Comparison of ENCODE assay signal across 8 mouse cellular contexts in genomic region chr5:124531583-124531930, GRCm38 (mm10). TPM values are rescaled to one million over a fixed set of nuclear protein-coding genes. Genes with fewer than 3 reads are reported as not detected.
A peak's percentile ranks its signal among the peaks of the same experiment; 100 is the strongest.
DNase-seq lines count a peak whose midpoint lies in the region; ATAC-seq and TF ChIP-seq lines count a peak whose summit lies in the region.

No protein-coding gene starts in this region.

- no peak for ATAC-seq in hindbrain, postnatal 0 days
- ATAC-seq in midbrain, embryonic 16.5 days: peak; percentile 61; the same call in 1 of the 2 replicates

- H3K9me3 ChIP-seq in embryonic facial prominence, embryonic 10.5 days: no peaks in the 10 kb centered on the region
- no peaks in the 10 kb centered on the region for H3K9me3 ChIP-seq in hindbrain, postnatal 0 days (ENCODE audit: low read length)
- H3K9me3 ChIP-seq in midbrain, embryonic 16.5 days (replicated peaks; ENCODE audit: control insufficient read depth, low read length, poor library complexity, severe bottlenecking): no peaks in the 10 kb centered on the region

- DNase-seq in layer of hippocampus, adult 2 months (ENCODE audit: low spot score in 2 of 2): no peak
- DNase-seq in layer of hippocampus, adult 18-20 months (ENCODE audit: low spot score in 2 of 2): no peak
- no peak for DNase-seq in embryonic facial prominence, embryonic 10.5 days (ENCODE audit: low spot score)
- no peak for DNase-seq in hindbrain, postnatal 0 days (ENCODE audit: low spot score)
- DNase-seq in left cerebral cortex, postnatal 36 days (ENCODE audit: low spot score in 2 of 2): no peak
- DNase-seq in right cerebral cortex, postnatal 25 days: no peak
- DNase-seq in gastrocnemius, postnatal 14 days: no peak

- 0 out of 2 replicates have a peak, but pooled peaks have one; percentile 5 for TF ChIP-seq CTCF in layer of hippocampus, adult 2 months (conservative IDR thresholded peaks at IDR 0.05)
- no peak for TF ChIP-seq CTCF in hindbrain, postnatal 0 days (IDR thresholded peaks at IDR 0.05; ENCODE audit: low read depth)

- H3K4me2 ChIP-seq in hindbrain, postnatal 0 days (ENCODE audit: low read depth, low read length): peak overlapping the region; percentile 70
- peak overlapping the region; percentile 87 for H3K4me2 ChIP-seq in midbrain, embryonic 16.5 days (ENCODE audit: low read length)

- WGBS in embryonic facial prominence, embryonic 10.5 days: 13% methylated on average over 14 of the region's 14 CpGs
- 10% methylated on average over 14 of the region's 14 CpGs for WGBS in hindbrain, postnatal 0 days
- 9% methylated on average over 14 of the region's 14 CpGs for WGBS in midbrain, embryonic 16.5 days

- H3K4me1 ChIP-seq in embryonic facial prominence, embryonic 10.5 days: peaks cover 52% of the 10 kb centered on the region
- peaks cover 4% of the 10 kb centered on the region for H3K4me1 ChIP-seq in hindbrain, postnatal 0 days (ENCODE audit: insufficient read depth, low read length)
- peaks cover 20% of the 10 kb centered on the region for H3K4me1 ChIP-seq in midbrain, embryonic 16.5 days (ENCODE audit: control insufficient read depth, insufficient read depth, low read length)

- intact Hi-C loops in left cerebral cortex, postnatal 36 days (cut with DNase I): loop anchor here (5.0 kb wide), 1 partner anchor 49 kb away; the partner anchor contains the start of gene Snrnp35
- intact Hi-C loops in gastrocnemius, postnatal 14 days (cut with DNase I; ENCODE audit: low total_unique reads): no loop called here

- no peaks in the 10 kb centered on the region for H3K27me3 ChIP-seq in embryonic facial prominence, embryonic 10.5 days (replicated peaks; ENCODE audit: low read depth, poor library complexity, severe bottlenecking)
- H3K27me3 ChIP-seq in hindbrain, postnatal 0 days (ENCODE audit: insufficient read depth, low read length): no peaks in the 10 kb centered on the region
- H3K27me3 ChIP-seq in midbrain, embryonic 16.5 days (ENCODE audit: control insufficient read depth, insufficient read depth, low read depth, low read length): no peaks in the 10 kb centered on the region

- peak overlapping the region; percentile 57 for H3K9ac ChIP-seq in hindbrain, postnatal 0 days (replicated peaks; ENCODE audit: low read length)
- H3K9ac ChIP-seq in midbrain, embryonic 16.5 days (ENCODE audit: low read depth, low read length): peak overlapping the region; percentile 84

- H3K36me3 ChIP-seq in embryonic facial prominence, embryonic 10.5 days (replicated peaks): peaks cover 5% of the 10 kb centered on the region; the same call in 1 of the 2 replicates
- H3K36me3 ChIP-seq in hindbrain, postnatal 0 days (ENCODE audit: insufficient read depth, low read length): no peaks in the 10 kb centered on the region
- no peaks in the 10 kb centered on the region for H3K36me3 ChIP-seq in midbrain, embryonic 16.5 days (ENCODE audit: control insufficient read depth, insufficient read depth, low read length)

- H3K4me3 ChIP-seq in layer of hippocampus, adult 2 months: peak overlapping the region; percentile 69
- H3K4me3 ChIP-seq in embryonic facial prominence, embryonic 10.5 days: peak overlapping the region; percentile 90
- H3K4me3 ChIP-seq in hindbrain, postnatal 0 days (ENCODE audit: low read length): peak overlapping the region; percentile 68
- peak overlapping the region; percentile 82 for H3K4me3 ChIP-seq in midbrain, embryonic 16.5 days (ENCODE audit: low read depth, low read length)

- peak overlapping the region; percentile 96 for H3K27ac ChIP-seq in layer of hippocampus, adult 2 months
- peak overlapping the region; percentile 94 for H3K27ac ChIP-seq in embryonic facial prominence, embryonic 10.5 days (replicated peaks)
- peak overlapping the region; percentile 85 for H3K27ac ChIP-seq in hindbrain, postnatal 0 days
- H3K27ac ChIP-seq in midbrain, embryonic 16.5 days (ENCODE audit: low read length): peak overlapping the region; percentile 79

RNA-seq across cellular contexts. Expression of gene Rilpl1, which starts 0.4 kb away (rescaled TPM):
- total RNA-seq in layer of hippocampus, adult 2 months (2021): 10 to 100 TPM; 69.1 to 78.2 TPM
- 10 to 100 TPM; 75.7 to 89.4 TPM for total RNA-seq in layer of hippocampus, adult 18-20 months (2021)
- 23.1 and 26.4 TPM in 2 replicates for polyA plus RNA-seq in embryonic facial prominence, embryonic 10.5 days (2016; fragmentation: Nextera tagmentation; extraction: Ambion mirVana)
- total RNA-seq in hindbrain, postnatal 0 days (2014; rRNA removed): 10.4 and 12.4 TPM in 2 replicates
- polyA plus RNA-seq in hindbrain, postnatal 0 days (2015; fragmentation: Nextera tagmentation; extraction: Ambion mirVana): 13.3 and 13.5 TPM in 2 replicates
- polyA plus RNA-seq in midbrain, embryonic 16.5 days (2015; fragmentation: Nextera tagmentation; extraction: Ambion mirVana): 10.6 and 11.7 TPM in 2 replicates
- 10 to 100 TPM; 65.9 to 97.7 TPM for total RNA-seq in left cerebral cortex, postnatal 36 days (2021)
- total RNA-seq in gastrocnemius, postnatal 14 days (2021): 10 to 100 TPM; 61.8 to 96.0 TPM

RNA-seq across cellular contexts. Expression of gene Tmed2, which starts 8.9 kb away (rescaled TPM):
- total RNA-seq in layer of hippocampus, adult 2 months (2021): 10 to 100 TPM; 97.4 to 99.3 TPM
- total RNA-seq in layer of hippocampus, adult 18-20 months (2021): 100 to 1,000 TPM in 1 of 2 experiments, 10 to 100 TPM in 1; 96.7 to 100 TPM
- 453 and 454 TPM in 2 replicates for polyA plus RNA-seq in embryonic facial prominence, embryonic 10.5 days (2016; fragmentation: Nextera tagmentation; extraction: Ambion mirVana)
- total RNA-seq in hindbrain, postnatal 0 days (2014; rRNA removed): 206 and 219 TPM in 2 replicates
- polyA plus RNA-seq in hindbrain, postnatal 0 days (2015; fragmentation: Nextera tagmentation; extraction: Ambion mirVana): 329 and 332 TPM in 2 replicates
- 340 and 348 TPM in 2 replicates for polyA plus RNA-seq in midbrain, embryonic 16.5 days (2015; fragmentation: Nextera tagmentation; extraction: Ambion mirVana)
- 10 to 100 TPM; 97.9 to 98.5 TPM for total RNA-seq in left cerebral cortex, postnatal 36 days (2021)
- total RNA-seq in gastrocnemius, postnatal 14 days (2021): 100 to 1,000 TPM; 138 to 152 TPM

RNA-seq across cellular contexts. Expression of gene Ddx55, which starts 21.1 kb away (rescaled TPM):
- 10 to 100 TPM; 27.4 to 32.6 TPM for total RNA-seq in layer of hippocampus, adult 2 months (2021)
- total RNA-seq in layer of hippocampus, adult 18-20 months (2021): 10 to 100 TPM; 23.8 to 24.4 TPM
- polyA plus RNA-seq in embryonic facial prominence, embryonic 10.5 days (2016; fragmentation: Nextera tagmentation; extraction: Ambion mirVana): 16.7 and 18.2 TPM in 2 replicates
- total RNA-seq in hindbrain, postnatal 0 days (2014; rRNA removed): 14.7 and 15.5 TPM in 2 replicates
- 22.1 and 22.9 TPM in 2 replicates for polyA plus RNA-seq in hindbrain, postnatal 0 days (2015; fragmentation: Nextera tagmentation; extraction: Ambion mirVana)
- polyA plus RNA-seq in midbrain, embryonic 16.5 days (2015; fragmentation: Nextera tagmentation; extraction: Ambion mirVana): 25.7 and 27.8 TPM in 2 replicates
- 10 to 100 TPM; 23.9 to 31.0 TPM for total RNA-seq in left cerebral cortex, postnatal 36 days (2021)
- total RNA-seq in gastrocnemius, postnatal 14 days (2021): 1 to 10 TPM; 3.5 to 4.1 TPM

RNA-seq across cellular contexts. Expression of gene Eif2b1, which starts 47.4 kb away (rescaled TPM):
- 10 to 100 TPM; 36.7 to 36.8 TPM for total RNA-seq in layer of hippocampus, adult 2 months (2021)
- total RNA-seq in layer of hippocampus, adult 18-20 months (2021): 10 to 100 TPM; 32.7 to 37.5 TPM
- 83.7 and 88.2 TPM in 2 replicates for polyA plus RNA-seq in embryonic facial prominence, embryonic 10.5 days (2016; fragmentation: Nextera tagmentation; extraction: Ambion mirVana)
- total RNA-seq in hindbrain, postnatal 0 days (2014; rRNA removed): 29.0 and 31.7 TPM in 2 replicates
- polyA plus RNA-seq in hindbrain, postnatal 0 days (2015; fragmentation: Nextera tagmentation; extraction: Ambion mirVana): 56.8 and 57.5 TPM in 2 replicates
- polyA plus RNA-seq in midbrain, embryonic 16.5 days (2015; fragmentation: Nextera tagmentation; extraction: Ambion mirVana): 62.1 and 63.6 TPM in 2 replicates
- 10 to 100 TPM; 37.6 to 37.9 TPM for total RNA-seq in left cerebral cortex, postnatal 36 days (2021)
- total RNA-seq in gastrocnemius, postnatal 14 days (2021): 10 to 100 TPM; 40.2 to 42.9 TPM

RNA-seq across cellular contexts. Expression of gene Gtf2h3, which starts 47.4 kb away (rescaled TPM):
- 10 to 100 TPM; 31.7 to 35.7 TPM for total RNA-seq in layer of hippocampus, adult 2 months (2021)
- total RNA-seq in layer of hippocampus, adult 18-20 months (2021): 10 to 100 TPM; 28.3 to 30.7 TPM
- 114 TPM in 2 replicates for polyA plus RNA-seq in embryonic facial prominence, embryonic 10.5 days (2016; fragmentation: Nextera tagmentation; extraction: Ambion mirVana)
- 26.7 and 33.4 TPM in 2 replicates for total RNA-seq in hindbrain, postnatal 0 days (2014; rRNA removed)
- 27.5 and 32.1 TPM in 2 replicates for polyA plus RNA-seq in hindbrain, postnatal 0 days (2015; fragmentation: Nextera tagmentation; extraction: Ambion mirVana)
- 46.6 and 48.6 TPM in 2 replicates for polyA plus RNA-seq in midbrain, embryonic 16.5 days (2015; fragmentation: Nextera tagmentation; extraction: Ambion mirVana)
- 10 to 100 TPM; 26.7 to 32.8 TPM for total RNA-seq in left cerebral cortex, postnatal 36 days (2021)
- 10 to 100 TPM; 14.9 to 15.0 TPM for total RNA-seq in gastrocnemius, postnatal 14 days (2021)
